Mouse (Mus musculus): ENCODE data around the gene Tmem62.

- no peak for TF ChIP-seq POLR2A (IDR thresholded peaks at IDR 0.05; ENCODE audit: low read depth, low read length)
- TF ChIP-seq CTCF (IDR thresholded peaks at IDR 0.05; ENCODE audit: borderline replicate concordance, insufficient read depth, low read length): no peak
These were observed 14.4 kb downstream of the Tmem62 start for GRCm38 (mm10) chr2:120991196-120991595.
